Mouse (Mus musculus) embryonic facial prominence, embryonic 11.5 days (tissue): Measurements from ENCODE around the gene Celsr3. TPM values are rescaled to one million over a fixed set of nuclear protein-coding genes. Genes with fewer than 3 reads are reported as not detected.
A peak's percentile ranks its signal among the peaks of the same experiment; 100 is the strongest.

Source experiments
- ATAC-seq: fragments of 200-750 bp; cut with Nextera tagmentation; replicated peaks from 2 replicates; pipeline ENCODE4 v1.8.0; 2017; ENCODE audit warnings: low read depth; ENCODE audit not compliant: insufficient number of reproducible peaks, low FRiP score, low TSS enrichment
- DNase-seq: peaks from one replicate; pipeline ENCODE4 v3.0.0-alpha.2; 2015; ENCODE audit warnings: low spot score
- H3K27ac ChIP-seq: fragments of 300-500 bp; sonication (generic); replicated peaks from 2 replicates; pipeline ENCODE4 v1.5.1; 2014; ENCODE audit warnings: mild to moderate bottlenecking, low read depth, low read length, control low read depth
- H3K27me3 ChIP-seq: fragments of 300-500 bp; sonication (generic); 2 replicates; pipeline ENCODE4 v1.6.1; 2014; ENCODE audit warnings: mild to moderate bottlenecking, low read length, moderate library complexity, mixed read lengths; ENCODE audit not compliant: control insufficient read depth, insufficient read depth
- H3K36me3 ChIP-seq: fragments of 300-500 bp; sonication (generic); replicated peaks from 2 replicates; pipeline ENCODE4 v1.6.1; 2014; ENCODE audit warnings: low read depth, mild to moderate bottlenecking, low read length, moderate library complexity, mixed read lengths; ENCODE audit not compliant: control insufficient read depth, insufficient read depth
- H3K4me1 ChIP-seq: fragments of 300-500 bp; sonication (generic); 2 replicates; pipeline ENCODE4 v1.6.1; 2014; ENCODE audit warnings: low read length, mixed read lengths; ENCODE audit not compliant: control insufficient read depth, insufficient read depth
- H3K4me2 ChIP-seq: fragments of 300-500 bp; sonication (generic); 2 replicates; pipeline ENCODE4 v1.6.1; 2014; ENCODE audit warnings: low read depth, mild to moderate bottlenecking, control low read depth, low read length, moderate library complexity
- H3K4me3 ChIP-seq: fragments of 300-500 bp; sonication (generic); 2 replicates; pipeline ENCODE4 v1.5.1; 2014; ENCODE audit warnings: low read depth, low read length, control low read depth
- H3K9ac ChIP-seq: fragments of 300-500 bp; sonication (generic); replicated peaks from 2 replicates; pipeline ENCODE4 v1.6.1; 2014; ENCODE audit warnings: mild to moderate bottlenecking, control low read depth, low read length
- H3K9me3 ChIP-seq: fragments of 300-500 bp; sonication (generic); replicated peaks from 2 replicates; pipeline ENCODE4 v1.6.1; 2016; ENCODE audit warnings: mild to moderate bottlenecking, low read length, inconsistent platforms, mixed read lengths; ENCODE audit not compliant: control insufficient read depth
- WGBS: fragments of 180-500 bp; shearing (Covaris S2); extraction: QIAGEN DNeasy Blood & Tissue Kit; methylation state at CpG from one replicate; pipeline ENCODE4 v1.1.7; 2014; 5-methylcytosine and 5-hydroxymethylcytosine counted together
- polyA plus RNA-seq: library from polyadenylated mRNA; unstranded; fragments of >200 nt; fragmentation: Nextera tagmentation; extraction: Ambion mirVana; gene quantifications from 2 replicates; pipeline ENCODE4 v1.2.1, GENCODE M21; 2014

Celsr3 gene
- polyA plus RNA-seq, 1 experiment from 2014 or later: 1.2 TPM

DNA sequence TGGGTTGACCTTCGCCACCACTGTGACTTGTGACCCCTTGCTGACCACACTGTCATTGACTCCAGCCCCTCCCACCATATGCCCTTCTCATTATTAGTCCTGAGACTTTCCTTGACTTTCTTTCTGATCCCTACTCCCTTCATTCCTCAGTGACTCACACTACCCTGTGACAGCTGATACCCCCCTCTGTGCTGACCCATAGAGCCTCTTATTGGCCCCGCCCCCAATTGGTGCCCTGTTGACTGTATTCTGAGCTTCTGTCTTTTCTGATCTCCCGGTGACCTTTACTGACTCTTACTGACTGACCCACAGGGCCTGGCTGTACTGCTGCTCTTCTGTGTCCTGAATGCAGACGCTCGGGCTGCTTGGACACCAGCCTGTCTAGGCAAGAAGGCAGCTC lies 19.3 kb downstream of the Celsr3 start:
- ATAC-seq: no peak
- no peaks in the 10 kb centered on the region for H3K36me3 ChIP-seq

DNA sequence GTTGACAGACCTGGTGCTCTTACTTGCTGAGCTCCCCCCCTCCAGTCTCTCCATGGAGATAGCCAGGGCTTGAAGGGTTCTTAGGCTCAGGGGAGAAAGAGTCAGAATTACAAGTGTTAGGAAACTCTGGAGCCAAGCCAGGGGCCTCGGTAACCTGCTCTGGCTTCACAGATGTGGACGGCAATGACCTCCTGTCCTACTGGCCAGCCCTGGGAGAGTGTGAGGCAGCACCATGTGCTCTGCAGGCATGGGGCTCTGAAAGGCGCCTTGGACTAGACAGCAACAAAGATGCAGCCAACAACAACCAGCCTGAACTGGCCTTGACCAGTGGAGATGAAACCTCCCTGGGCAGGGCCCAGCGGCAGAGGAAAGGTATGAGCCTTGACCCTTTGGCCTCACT lies 21.3 kb downstream of the Celsr3 start:
- Histone ChIP-seq H3K36me3 (no peaks in the 10 kb centered on the region), H3K27ac (no peak overlapping the region), H3K9me3 (no peaks in the 10 kb centered on the region), H3K9ac (no peak overlapping the region), H3K27me3 (no peaks in the 10 kb centered on the region), H3K4me1 (no peaks in the 10 kb centered on the region), H3K4me2 (no peak overlapping the region), H3K4me3 (no peak overlapping the region)
- WGBS: 81% methylated on average over 4 of the region's 4 CpGs
- no peak for DNase-seq
- no peak for ATAC-seq

More for the DNA sequence above, 19.3 kb downstream of the Celsr3 start:
- H3K4me3 ChIP-seq: no peak overlapping the region
- no peaks in the 10 kb centered on the region for H3K9me3 ChIP-seq
- H3K27me3 ChIP-seq: no peaks in the 10 kb centered on the region
- no peak for DNase-seq
- 62% methylated on average over 5 of the region's 5 CpGs for WGBS
- H3K27ac ChIP-seq: no peak overlapping the region
- H3K9ac ChIP-seq: no peak overlapping the region
- H3K4me2 ChIP-seq: no peak overlapping the region
- H3K4me1 ChIP-seq: no peaks in the 10 kb centered on the region

- H3K27ac ChIP-seq: no peak overlapping the region
- WGBS: 79% methylated on average over 17 of the region's 17 CpGs
- peaks cover under 1% of the 10 kb centered on the region; the same call in 1 of the 2 replicates for H3K4me1 ChIP-seq
- DNase-seq: no peak
- no peaks in the 10 kb centered on the region for H3K9me3 ChIP-seq
- ATAC-seq: no peak
- no peaks in the 10 kb centered on the region for H3K27me3 ChIP-seq
- no peaks in the 10 kb centered on the region for H3K36me3 ChIP-seq
- H3K4me2 ChIP-seq: no peak overlapping the region; the same call in 1 of the 2 replicates
- H3K9ac ChIP-seq: no peak overlapping the region
- no peak overlapping the region for H3K4me3 ChIP-seq
These were observed 22.3 kb downstream of the Celsr3 start for GRCm38 (mm10) chr9:108848419-108848818.

GRCm38 (mm10) chr9:108852976-108853375 lies 26.9 kb downstream of the Celsr3 start, which contains the start of gene Slc26a6:
TSS of gene Slc26a6 (plus strand) at chr9:108853283.
- Histone ChIP-seq H3K27me3 (no peaks in the 10 kb centered on the region), H3K4me3 (peak within 1 kb of the TSS; percentile 81), H3K9ac (peak within 1 kb of the TSS; percentile 77), H3K36me3 (no peaks in the 10 kb centered on the region), H3K4me2 (peak within 1 kb of the TSS; percentile 87), H3K9me3 (no peaks in the 10 kb centered on the region), H3K27ac (peak within 1 kb of the TSS; percentile 47; the same call in 1 of the 2 replicates), H3K4me1 (peaks cover 3% of the 10 kb centered on the region; the same call in 1 of the 2 replicates)
- 93% methylated on average over 3 of the region's 3 CpGs for WGBS
- ATAC-seq: no peak
- DNase-seq: no peak

DNA sequence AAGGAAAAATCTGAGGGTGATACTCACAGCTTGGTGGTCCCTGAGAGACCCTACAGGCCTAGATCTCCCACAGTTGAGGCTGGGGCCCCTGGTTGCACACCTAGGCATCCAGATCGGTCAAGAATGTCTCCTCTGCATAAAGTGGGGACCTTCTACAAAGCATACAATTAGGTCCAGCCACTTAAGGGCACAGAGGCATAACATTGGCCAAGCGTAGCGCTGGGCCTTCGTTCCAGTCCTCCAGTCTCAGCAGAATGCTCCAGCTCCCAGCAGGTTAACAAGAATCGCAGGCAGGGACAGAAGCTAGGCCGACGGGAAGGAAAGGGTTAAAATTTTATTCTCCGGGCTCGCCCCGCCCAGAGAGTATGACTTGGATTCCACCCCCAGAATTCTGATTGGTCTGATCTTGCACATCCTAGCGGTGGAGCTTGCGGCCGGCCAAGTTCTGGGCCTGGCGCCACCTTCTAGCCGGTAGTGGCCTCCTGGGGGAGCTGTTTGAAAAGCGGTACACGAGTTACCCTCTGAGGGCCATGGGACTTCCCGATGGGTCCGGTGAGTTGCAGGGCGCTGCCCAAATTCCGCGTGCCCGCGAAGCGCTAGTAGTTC lies 27.6 kb downstream of the Celsr3 start:
- 2% methylated on average over 25 of the region's 25 CpGs for WGBS
- peak; percentile 96 for DNase-seq
- Histone ChIP-seq H3K4me1 (peaks cover 3% of the 10 kb centered on the region; the same call in 1 of the 2 replicates), H3K4me2 (peak overlapping the region; percentile 87), H3K9me3 (no peaks in the 10 kb centered on the region), H3K27me3 (no peaks in the 10 kb centered on the region), H3K4me3 (peak overlapping the region; percentile 81), H3K36me3 (no peaks in the 10 kb centered on the region), H3K27ac (peak overlapping the region; percentile 47; the same call in 1 of the 2 replicates), H3K9ac (peak overlapping the region; percentile 77)
- ATAC-seq: peak; percentile 86

DNA sequence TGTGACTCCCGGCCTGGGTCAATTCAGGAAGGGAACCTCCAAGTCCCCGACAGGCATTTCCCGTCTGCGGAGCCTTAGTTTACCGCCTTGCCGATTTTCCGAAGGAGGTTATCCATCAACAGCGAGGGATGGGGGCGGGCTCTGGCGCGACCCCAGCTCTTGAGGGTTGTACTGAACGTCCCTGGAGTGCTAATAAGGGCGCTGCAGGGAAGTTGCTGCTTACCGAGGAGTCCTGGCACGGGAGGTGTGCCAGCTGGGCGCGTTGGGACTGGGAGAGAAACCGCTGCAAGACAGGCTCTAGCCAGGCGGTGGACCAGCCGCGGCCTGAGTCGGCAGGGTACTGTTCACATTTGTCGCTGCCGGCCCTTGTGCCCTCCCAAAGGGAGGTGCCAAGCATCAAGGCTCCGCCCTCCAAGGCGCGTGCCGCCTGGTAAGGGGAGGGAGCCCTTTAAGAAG lies 28.1 kb downstream of the Celsr3 start:
- WGBS: 0% methylated on average over 28 of the region's 28 CpGs
- peak overlapping the region; percentile 81 for H3K4me3 ChIP-seq

DNA sequence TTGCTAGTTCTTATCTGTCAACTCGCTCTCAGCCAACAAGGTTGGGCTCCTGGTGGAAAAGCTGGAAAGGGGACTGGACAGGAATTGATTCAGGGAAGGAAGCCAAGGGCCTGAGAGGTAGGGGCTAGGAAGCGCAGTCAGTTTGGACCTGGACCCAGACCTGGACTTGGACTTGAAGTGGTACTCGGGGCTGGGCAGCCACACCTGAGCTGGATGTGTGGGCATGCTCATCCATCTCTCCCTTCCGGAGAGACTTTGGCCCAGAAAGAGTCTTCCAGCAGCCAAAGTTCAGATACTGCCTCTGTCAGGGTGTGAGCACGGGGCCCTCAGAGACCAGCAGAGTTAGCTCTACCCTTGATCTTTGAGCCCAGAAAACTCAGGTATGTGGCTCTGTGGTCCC lies 29.2 kb downstream of the Celsr3 start:
- H3K9me3 ChIP-seq: no peaks in the 10 kb centered on the region
- no peaks in the 10 kb centered on the region for H3K36me3 ChIP-seq
- H3K4me1 ChIP-seq: peaks cover 3% of the 10 kb centered on the region; the same call in 1 of the 2 replicates
- H3K4me2 ChIP-seq: no peak overlapping the region
- no peaks in the 10 kb centered on the region for H3K27me3 ChIP-seq
- no peak overlapping the region for H3K27ac ChIP-seq
- no peak overlapping the region for H3K4me3 ChIP-seq
- no peak for DNase-seq
- ATAC-seq: no peak
- no peak overlapping the region for H3K9ac ChIP-seq
- WGBS: 56% methylated on average over 5 of the region's 5 CpGs

More for the DNA sequence above, 28.1 kb downstream of the Celsr3 start:
- no peaks in the 10 kb centered on the region for H3K9me3 ChIP-seq
- H3K9ac ChIP-seq: peak overlapping the region; percentile 77
- no peaks in the 10 kb centered on the region for H3K27me3 ChIP-seq
- H3K27ac ChIP-seq: peak overlapping the region; percentile 47; the same call in 1 of the 2 replicates
- peak overlapping the region; percentile 87 for H3K4me2 ChIP-seq
- no peaks in the 10 kb centered on the region for H3K36me3 ChIP-seq
- peaks cover 3% of the 10 kb centered on the region; the same call in 1 of the 2 replicates for H3K4me1 ChIP-seq
- DNase-seq (peak; percentile 90), ATAC-seq (peak; percentile 81)

DNA sequence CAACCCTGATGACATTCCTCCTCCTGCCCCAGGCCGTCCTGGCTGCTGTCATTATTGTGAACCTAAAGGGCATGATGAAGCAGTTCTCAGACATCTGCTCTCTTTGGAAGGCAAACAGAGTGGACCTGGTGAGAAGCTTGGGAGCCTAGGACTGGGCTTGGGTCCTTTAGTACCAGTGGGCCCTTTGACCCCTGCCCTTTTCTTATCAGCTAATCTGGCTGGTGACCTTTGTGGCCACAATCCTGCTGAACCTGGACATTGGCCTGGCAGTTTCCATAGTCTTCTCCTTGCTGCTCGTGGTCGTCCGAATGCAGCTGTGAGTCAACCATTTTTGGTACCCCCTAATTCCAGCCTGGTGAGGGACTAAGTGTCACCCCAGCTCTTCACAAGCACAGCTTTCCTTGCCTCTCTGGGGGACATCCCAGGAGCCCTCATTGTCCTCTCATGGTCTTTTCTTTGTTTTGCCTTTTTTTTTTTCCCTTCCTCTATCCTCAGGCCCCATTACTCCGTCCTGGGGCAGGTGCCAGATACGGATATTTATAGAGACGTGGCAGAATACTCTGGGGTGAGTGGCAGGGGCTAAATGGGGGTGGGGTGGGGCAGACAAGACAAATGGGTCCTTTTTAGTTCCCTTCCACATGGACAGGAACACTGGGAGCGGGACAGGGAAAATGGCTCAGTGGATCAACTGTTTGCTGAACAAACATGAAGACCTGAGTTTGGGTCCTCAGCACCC lies 32.8 kb downstream of the Celsr3 start:
- 75% methylated on average over 8 of the region's 8 CpGs for WGBS

More for the DNA sequence above, 32.8 kb downstream of the Celsr3 start:
- Histone ChIP-seq H3K27me3 (no peaks in the 10 kb centered on the region), H3K4me2 (no peak overlapping the region), H3K27ac (no peak overlapping the region), H3K36me3 (no peaks in the 10 kb centered on the region), H3K4me1 (no peaks in the 10 kb centered on the region), H3K4me3 (no peak overlapping the region), H3K9ac (no peak overlapping the region), H3K9me3 (no peaks in the 10 kb centered on the region)
- ATAC-seq: no peak
- no peak for DNase-seq
